Mouse (Mus musculus) G1E (cell line): ENCODE results near the gene Aurkc. TPM values are rescaled to one million over a fixed set of nuclear protein-coding genes. Genes with fewer than 3 reads are reported as not detected.
"Not testable (repeated sequence)": the region's sequence is repeated elsewhere in the genome, so short reads cannot be mapped to it uniquely, and the experiment has no call there.

ENCODE experiments used
- ATAC-seq: 2 replicates; pipeline ENCODE4 v1.8.0; 2016; ENCODE audit warnings: mild to moderate bottlenecking; ENCODE audit not compliant: insufficient number of reproducible peaks, poor library complexity, low FRiP score, severe bottlenecking; ENCODE audit errors: extremely low read depth
- DNase-seq: peaks from one replicate; pipeline ENCODE4 v3.0.0; 2012; ENCODE audit warnings: low spot score
- H3K27me3 ChIP-seq: 2 replicates; pipeline ENCODE4 v1.6.1; 2012; ENCODE audit warnings: mild to moderate bottlenecking, low read length, inconsistent platforms; ENCODE audit not compliant: insufficient read depth
- H3K36me3 ChIP-seq: replicated peaks from 2 replicates; pipeline ENCODE3; 2012; ENCODE audit warnings: mild to moderate bottlenecking, inconsistent platforms
- H3K4me1 ChIP-seq: 2 replicates; pipeline ENCODE4 v1.6.1; 2012; ENCODE audit warnings: low read depth, low read length, inconsistent platforms, mixed read lengths; ENCODE audit not compliant: insufficient read depth
- H3K4me3 ChIP-seq: 2 replicates; pipeline ENCODE4 v1.5.1; 2012; ENCODE audit warnings: low read depth, mild to moderate bottlenecking, inconsistent platforms, low read length, moderate library complexity, mixed read lengths
- H3K9me3 ChIP-seq: replicated peaks from 2 replicates; pipeline ENCODE4 v1.6.1; 2012; ENCODE audit warnings: inconsistent platforms
- CTCF ChIP-seq: IDR thresholded peaks from 2 replicates; pipeline ENCODE4 v1.5.1; 2012; ENCODE audit warnings: low read depth, low read length, inconsistent platforms, mixed read lengths
- GATA1 ChIP-seq: IDR thresholded peaks from 2 replicates; pipeline ENCODE4 v1.6.1; 2012; ENCODE audit warnings: borderline replicate concordance, low read length, inconsistent platforms, mixed read lengths
- GATA2 ChIP-seq: IDR thresholded peaks from 2 replicates; pipeline ENCODE4 v1.6.1; 2012; ENCODE audit warnings: low read depth, low read length, inconsistent platforms, borderline replicate concordance
- POLR2AphosphoS5 ChIP-seq: IDR thresholded peaks from 2 replicates; pipeline ENCODE4 v1.6.1; 2012; ENCODE audit warnings: low read depth, low read length, inconsistent platforms; ENCODE audit not compliant: insufficient replicate concordance
- TAL1 ChIP-seq: conservative IDR thresholded peaks from 2 replicates; pipeline ENCODE4 v1.6.1; 2012; ENCODE audit warnings: low read depth, low read length, inconsistent platforms, mixed read lengths
- polyA plus RNA-seq: library from polyadenylated mRNA; stranded (reverse); fragments of >175 nt; gene quantifications from 2 replicates; pipeline ENCODE4 v1.2.3, GENCODE M21; 2012
- total RNA-seq, 2 experiments: library from RNA; stranded (forward) in 1 of 2; stranded (reverse) in 1 of 2; fragments of 200-1000 nt in 1 of 2; fragments of >200 nt in 1 of 2; fragmentation: Nextera tagmentation in 1 of 2; gene quantifications; 2 replicates each; pipeline ENCODE4 v1.2.3; 2014 to 2017

The Aurkc gene
- total RNA-seq (2014; fragmentation: Nextera tagmentation) (not detected in 2 replicates), total RNA-seq (2017) (not detected in 2 replicates), polyA plus RNA-seq (not detected in 2 replicates)

DNA sequence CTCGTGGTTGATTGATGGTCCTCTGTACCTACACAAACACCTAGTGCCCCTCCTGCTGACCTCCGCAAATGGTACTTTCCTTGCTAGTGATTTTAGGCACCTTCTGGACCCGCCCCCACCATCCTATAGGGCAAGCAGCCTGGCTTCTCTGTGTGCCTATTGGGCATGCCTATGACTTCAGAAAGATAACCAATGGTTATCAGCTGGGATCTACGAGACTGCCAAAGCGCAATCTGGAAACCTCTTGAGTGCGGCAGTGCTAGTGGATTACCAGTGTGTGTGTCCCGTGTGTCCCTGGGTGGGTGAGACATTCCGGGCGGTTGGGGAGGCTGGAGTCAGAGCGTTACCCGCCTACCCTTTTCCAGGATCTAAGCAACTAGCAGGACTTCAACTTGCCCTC is at the start of gene Aurkc:
Aurkc (plus strand) TSS at position 50 of the 400 bp plus-strand sequence.
- not testable (repeated sequence) for H3K27me3 ChIP-seq, H3K9me3 ChIP-seq, DNase-seq, H3K36me3 ChIP-seq, ATAC-seq, H3K4me3 ChIP-seq, H3K4me1 ChIP-seq

- ATAC-seq, H3K9me3 ChIP-seq: not testable (repeated sequence)
These were observed 47.0 kb upstream of the Aurkc start for GRCm38 (mm10) chr7:6948061-6948460.

DNA sequence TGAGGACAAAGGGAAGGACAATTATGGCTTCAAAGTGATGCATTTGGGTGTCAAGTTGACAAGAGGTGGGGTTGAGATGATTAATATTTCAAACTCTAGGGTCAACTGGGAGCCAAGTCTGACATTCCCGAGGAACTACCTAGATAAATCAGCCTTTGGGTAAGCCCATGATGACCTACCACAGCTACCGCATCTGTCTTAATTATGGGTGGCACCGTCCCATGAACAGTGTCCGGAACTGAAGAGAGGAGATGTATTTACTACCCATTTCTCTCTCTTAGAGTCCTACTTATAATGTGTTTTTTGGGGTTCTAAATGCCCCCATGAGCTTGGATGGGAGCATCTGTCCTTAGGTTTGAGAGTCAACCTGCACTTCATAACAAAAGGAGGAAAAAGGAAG is 38.5 kb upstream of the Aurkc start:
- DNase-seq, result no peak
- TF ChIP-seq TAL1 (no peak), POLR2AphosphoS5 (no peak), GATA1 (no peak), CTCF (no peak), GATA2 (no peak)
- Histone ChIP-seq H3K4me1 (no peaks in the 10 kb centered on the region), H3K9me3 (no peaks in the 10 kb centered on the region), H3K27me3 (no peaks in the 10 kb centered on the region), H3K4me3 (no peak overlapping the region), H3K36me3 (no peaks in the 10 kb centered on the region)
- ATAC-seq, result no peak

More at GRCm38 (mm10) chr7:6948061-6948460, 47.0 kb upstream of the Aurkc start:
- not testable (repeated sequence) for H3K4me1 ChIP-seq, H3K4me3 ChIP-seq, DNase-seq, H3K36me3 ChIP-seq, H3K27me3 ChIP-seq

DNA sequence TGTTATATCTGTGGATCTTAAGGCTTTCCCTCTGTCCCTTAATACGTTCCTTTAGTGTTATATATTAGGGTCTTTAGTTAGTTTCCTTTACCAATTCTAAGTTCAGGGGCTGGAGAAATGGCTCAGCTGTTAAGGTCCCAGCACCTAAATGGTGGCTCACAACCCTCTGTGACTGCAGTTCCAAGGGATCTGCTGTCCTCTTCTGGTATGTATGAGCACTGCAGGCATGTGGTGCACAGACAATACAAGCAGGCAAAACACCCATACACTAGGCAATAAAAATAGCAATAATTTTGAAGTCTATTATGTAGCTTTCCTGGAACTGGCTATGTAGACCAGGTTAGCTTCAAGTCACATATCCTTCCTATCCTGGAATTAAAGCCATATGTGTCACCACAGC is 36.5 kb upstream of the Aurkc start:
- Histone ChIP-seq H3K36me3 (no peaks in the 10 kb centered on the region), H3K4me1 (no peaks in the 10 kb centered on the region), H3K9me3 (no peaks in the 10 kb centered on the region), H3K27me3 (no peaks in the 10 kb centered on the region), H3K4me3 (no peak overlapping the region)
- TF ChIP-seq CTCF (no peak), GATA2 (no peak), POLR2AphosphoS5 (no peak)
- ATAC-seq (no peak), DNase-seq (no peak)

DNA sequence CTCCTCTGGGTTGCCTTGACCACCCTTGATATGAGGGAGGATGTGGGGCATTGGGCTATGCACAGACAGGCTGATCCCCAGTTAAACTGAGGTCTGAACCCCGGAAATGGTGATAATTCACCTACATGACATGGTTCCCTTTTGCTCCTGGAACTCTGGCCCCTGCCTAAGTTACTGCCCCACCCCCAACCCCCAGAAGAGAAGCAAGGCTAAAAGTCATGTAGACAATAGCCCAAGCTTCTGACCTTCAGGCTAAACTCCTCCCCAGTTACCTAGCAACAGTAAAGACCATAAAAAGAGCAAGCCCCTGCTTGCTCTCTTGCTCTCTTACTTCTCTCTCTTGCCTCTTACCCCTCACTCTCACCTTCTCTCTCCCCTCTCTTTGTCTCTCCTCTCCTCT is 21.5 kb upstream of the Aurkc start:
- no peak for TF ChIP-seq TAL1
- no peak for TF ChIP-seq CTCF
- no peak for TF ChIP-seq GATA2
- ATAC-seq, result no peak

GRCm38 (mm10) chr7:6976890-6977289 is 18.2 kb upstream of the Aurkc start:
- ATAC-seq (no peak), DNase-seq (no peak)
- Histone ChIP-seq H3K4me3 (no peak overlapping the region), H3K36me3 (no peaks in the 10 kb centered on the region), H3K4me1 (no peaks in the 10 kb centered on the region), H3K9me3 (no peaks in the 10 kb centered on the region), H3K27me3 (no peaks in the 10 kb centered on the region)
- no peak for TF ChIP-seq GATA1
- no peak for TF ChIP-seq CTCF
- no peak for TF ChIP-seq GATA2
- TF ChIP-seq TAL1, result no peak
- TF ChIP-seq POLR2AphosphoS5, result no peak

More for the DNA sequence above, 21.5 kb upstream of the Aurkc start:
- no peaks in the 10 kb centered on the region for H3K27me3 ChIP-seq
- H3K4me3 ChIP-seq, result no peak overlapping the region
- H3K36me3 ChIP-seq, result no peaks in the 10 kb centered on the region
- H3K9me3 ChIP-seq, result no peaks in the 10 kb centered on the region
- DNase-seq, result no peak
- no peaks in the 10 kb centered on the region for H3K4me1 ChIP-seq

DNA sequence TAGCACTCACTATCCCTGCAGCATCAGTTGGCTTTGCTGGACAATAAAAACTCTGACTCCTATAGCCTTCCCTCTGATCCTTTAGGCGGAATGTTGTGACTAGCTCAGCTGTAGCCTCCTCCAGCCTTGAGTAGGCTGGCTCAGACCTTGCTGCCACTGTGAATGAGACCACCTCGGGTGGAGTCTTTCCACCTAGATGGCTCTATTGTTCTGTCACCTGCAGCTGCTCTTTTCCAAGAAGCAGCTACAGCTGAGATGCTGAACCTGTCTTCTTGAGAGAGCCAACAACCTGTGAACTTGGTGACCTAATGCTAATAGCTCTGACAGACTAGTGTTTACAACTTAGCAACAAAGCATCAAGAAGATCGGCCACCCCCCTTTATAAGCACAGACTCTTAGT is 3.8 kb downstream of the Aurkc start:
- H3K36me3 ChIP-seq, H3K4me3 ChIP-seq, H3K9me3 ChIP-seq, H3K4me1 ChIP-seq, DNase-seq, H3K27me3 ChIP-seq, ATAC-seq: not testable (repeated sequence)

GRCm38 (mm10) chr7:7005441-7005840 is 10.3 kb downstream of the Aurkc start:
- not testable (repeated sequence) for H3K9me3 ChIP-seq, H3K4me1 ChIP-seq, H3K36me3 ChIP-seq, H3K4me3 ChIP-seq, DNase-seq, H3K27me3 ChIP-seq, ATAC-seq
